Mouse (Mus musculus): ENCODE results near the gene Lrrc28.

- TF ChIP-seq CTCF (IDR thresholded peaks at IDR 0.05 in 2 of 3, conservative IDR thresholded peaks at IDR 0.05 in 1 of 3; ENCODE audit: control insufficient read depth in 1 of 3, insufficient read depth in 1 of 3, low read depth in 2 of 3, low read length in 3 of 3, poor library complexity in 1 of 3, severe bottlenecking in 1 of 3) (peak; percentile 85 to 91 (median 89)), GATA1 (IDR thresholded peaks at IDR 0.05; ENCODE audit: low read depth, low read length) (peak; percentile 57; the same call in 1 of the 2 replicates), TBP (IDR thresholded peaks at IDR 0.05; ENCODE audit: low read depth, low read length) (no peak), NELFE (IDR thresholded peaks at IDR 0.05; ENCODE audit: low read depth, low read length) (no peak), POLR2A (IDR thresholded peaks at IDR 0.05; ENCODE audit: control insufficient read depth in 1 of 2, insufficient read depth in 1 of 2, low read depth in 1 of 2, low read length in 2 of 2, poor library complexity in 1 of 2) (no peak)
These were observed 27.6 kb upstream of the Lrrc28 start for GRCm38 (mm10) chr7:67672650-67673049.
